Mouse (Mus musculus) monocyte, adult 5-6 weeks (primary cell): Measurements from ENCODE around the gene Lmnb2. TPM values are rescaled to one million over a fixed set of nuclear protein-coding genes. Genes with fewer than 3 reads are reported as not detected.

ENCODE experiments used
- ATAC-seq: fragments of 153-309, 156-312 bp; replicated peaks from 2 replicates; pipeline ENCODE4 v1.8.0; 2017; ENCODE audit warnings: mild to moderate bottlenecking; ENCODE audit not compliant: low TSS enrichment, insufficient number of reproducible peaks, severe bottlenecking, poor library complexity, low FRiP score
- total RNA-seq: library from RNA; stranded (forward); fragments of 200-1000, 200-491, 200-594 nt; gene quantifications from 3 replicates; pipeline ENCODE4 v1.2.3, GENCODE M21; 2017

Gene Lmnb2
- total RNA-seq: 2.3 to 8.5 TPM (median 3.8 TPM) in 3 replicates

- ATAC-seq: 0 out of 2 replicates have a peak, but pooled peaks have one; percentile 27
Measured at GRCm38 (mm10) chr10:80917779-80918434, at the start of gene Lmnb2. TSS of gene Lmnb2 (minus strand) at chr10:80918245.

- no peak for ATAC-seq
Measured at GRCm38 (mm10) chr10:80967101-80967656, 49.1 kb upstream of the Lmnb2 start.

- no peak for ATAC-seq
Measured at GRCm38 (mm10) chr10:80966296-80966695, 48.3 kb upstream of the Lmnb2 start.

GRCm38 (mm10) chr10:80963031-80963975, 45.3 kb upstream of the Lmnb2 start:
- ATAC-seq: no peak

GRCm38 (mm10) chr10:80962585-80962984, 44.5 kb upstream of the Lmnb2 start:
- ATAC-seq: no peak

- ATAC-seq: no peak
Measured at GRCm38 (mm10) chr10:80962051-80962472, 44.0 kb upstream of the Lmnb2 start.

GRCm38 (mm10) chr10:80960551-80961508, 42.8 kb upstream of the Lmnb2 start:
- no peak for ATAC-seq

- ATAC-seq: no peak
Measured at GRCm38 (mm10) chr10:80958979-80959637, 41.1 kb upstream of the Lmnb2 start.

- no peak for ATAC-seq
Measured at GRCm38 (mm10) chr10:80957791-80958190, 39.7 kb upstream of the Lmnb2 start.

GRCm38 (mm10) chr10:80956901-80957300, 38.9 kb upstream of the Lmnb2 start:
- no peak for ATAC-seq

GRCm38 (mm10) chr10:80956385-80956784, 38.3 kb upstream of the Lmnb2 start:
- no peak for ATAC-seq

GRCm38 (mm10) chr10:80955536-80955935, 37.5 kb upstream of the Lmnb2 start:
- ATAC-seq: peak; percentile 87

GRCm38 (mm10) chr10:80954843-80955242, 36.8 kb upstream of the Lmnb2 start:
- ATAC-seq: no peak

- ATAC-seq: no peak
Measured at GRCm38 (mm10) chr10:80954415-80954814, 36.4 kb upstream of the Lmnb2 start.

GRCm38 (mm10) chr10:80952449-80952848, 34.4 kb upstream of the Lmnb2 start:
- ATAC-seq: no peak

- ATAC-seq: no peak
Measured at GRCm38 (mm10) chr10:80951761-80952390, 33.8 kb upstream of the Lmnb2 start.

GRCm38 (mm10) chr10:80950314-80950713, 32.3 kb upstream of the Lmnb2 start:
- ATAC-seq: no peak
